Mouse (Mus musculus) lung, adult 2 months (tissue): ENCODE results near the gene Leprot.

Source experiments
- CTCF ChIP-seq: fragments of 200-500 bp; IDR thresholded peaks from 2 replicates; pipeline ENCODE4 v1.5.1; 2011; ENCODE audit warnings: mild to moderate bottlenecking, low read length, control low read depth; ENCODE audit not compliant: insufficient read depth
- POLR2A ChIP-seq: fragments of 200-500 bp; IDR thresholded peaks from 2 replicates; pipeline ENCODE4 v1.6.1; 2011; ENCODE audit warnings: low read depth, mild to moderate bottlenecking, control low read depth, low read length, borderline replicate concordance; ENCODE audit errors: extremely low read depth

DNA sequence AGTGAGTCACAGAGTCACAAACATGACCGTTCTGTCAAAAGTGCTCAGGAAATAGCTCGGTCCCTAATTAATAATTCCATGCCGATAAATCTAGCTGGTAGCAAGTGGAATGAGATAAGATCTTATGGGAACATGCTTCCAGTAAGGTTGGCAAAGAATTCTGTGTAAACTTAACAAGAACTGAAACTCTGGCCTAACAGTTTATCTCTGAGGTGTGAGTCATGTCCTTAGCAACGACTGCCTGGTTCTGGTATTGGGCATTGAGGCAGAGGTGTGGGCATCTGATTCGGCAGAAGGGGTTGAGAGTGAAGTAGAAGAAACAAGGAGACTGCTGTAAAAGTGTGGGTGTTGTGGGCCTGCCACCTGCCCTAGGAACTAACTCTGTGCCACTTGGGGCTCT is 22.3 kb downstream of the Leprot start:
- no peak for TF ChIP-seq CTCF
- TF ChIP-seq POLR2A, result no peak
